Mouse (Mus musculus): ENCODE results near the gene Gm10139.
A peak's percentile ranks its signal among the peaks of the same experiment; 100 is the strongest.
"Not testable (repeated sequence)": the region's sequence is repeated elsewhere in the genome, so short reads cannot be mapped to it uniquely, and the experiment has no call there.

The Gm10139 gene

GRCm38 (mm10) chr13:65512378-65512777 lies at the start of gene Gm10139:
Gene Gm10139 (plus strand): TSS chr13:65512678.
- not testable (repeated sequence) for DNase-seq (ENCODE audit: low read depth, low spot score)

GRCm38 (mm10) chr13:65557636-65558035 lies 45.2 kb downstream of the Gm10139 start:
- peak; percentile 66 for DNase-seq (ENCODE audit: low read depth, low spot score)
